Mouse (Mus musculus) intestine, embryonic 14.5 days (tissue): ENCODE results near the gene Klhdc10. TPM values are rescaled to one million over a fixed set of nuclear protein-coding genes. Genes with fewer than 3 reads are reported as not detected.

Source experiments
- ATAC-seq: fragments of 200-750 bp; cut with Nextera tagmentation; replicated peaks from 2 replicates; pipeline ENCODE4 v1.8.0; 2017; ENCODE audit warnings: low read depth, moderate number of reproducible peaks, moderate TSS enrichment, moderate library complexity; ENCODE audit not compliant: low FRiP score, low TSS enrichment
- DNase-seq: peaks from one replicate; pipeline ENCODE4 v3.0.0-alpha.2; 2018; ENCODE audit warnings: low spot score
- H3K27ac ChIP-seq: fragments of 300-500 bp; sonication (generic); 2 replicates; pipeline ENCODE4 v1.5.1; 2014; ENCODE audit warnings: low read depth, mild to moderate bottlenecking, control low read depth
- H3K27me3 ChIP-seq: fragments of 300-500 bp; sonication (generic); replicated peaks from 2 replicates; pipeline ENCODE4 v1.6.1; 2014; ENCODE audit warnings: low read length, control low read depth; ENCODE audit not compliant: control insufficient read depth, insufficient read depth
- H3K36me3 ChIP-seq: fragments of 300-500 bp; sonication (generic); 2 replicates; pipeline ENCODE4 v1.6.1; 2014; ENCODE audit warnings: low read length, control low read depth; ENCODE audit not compliant: control insufficient read depth, insufficient read depth
- H3K4me1 ChIP-seq: fragments of 300-500 bp; sonication (generic); replicated peaks from 2 replicates; pipeline ENCODE4 v1.6.1; 2014; ENCODE audit warnings: low read length, control low read depth, mixed read lengths; ENCODE audit not compliant: control insufficient read depth, insufficient read depth
- H3K4me2 ChIP-seq: fragments of 300-500 bp; sonication (generic); 2 replicates; pipeline ENCODE4 v1.6.1; 2014; ENCODE audit warnings: low read length
- H3K4me3 ChIP-seq: fragments of 300-500 bp; sonication (generic); 2 replicates; pipeline ENCODE4 v1.5.1; 2014; ENCODE audit warnings: low read depth, low read length, control low read depth, mixed read lengths
- H3K9ac ChIP-seq: fragments of 300-500 bp; sonication (generic); 2 replicates; pipeline ENCODE4 v1.6.1; 2014; ENCODE audit warnings: mild to moderate bottlenecking, low read length
- H3K9me3 ChIP-seq: fragments of 300-500 bp; sonication (generic); 2 replicates; pipeline ENCODE4 v1.6.1; 2016; ENCODE audit warnings: low read length, control low read depth; ENCODE audit not compliant: control insufficient read depth
- WGBS: fragments of 180-500 bp; shearing (Covaris S2); extraction: QIAGEN DNeasy Blood & Tissue Kit; methylation state at CpG from one replicate; pipeline ENCODE4 v1.1.7; 2014; 5-methylcytosine and 5-hydroxymethylcytosine counted together
- polyA plus RNA-seq: library from polyadenylated mRNA; unstranded; fragments of >200 nt; fragmentation: Nextera tagmentation; extraction: Ambion mirVana; gene quantifications from 2 replicates; pipeline ENCODE4 v1.2.1, GENCODE M21; 2014

Gene Klhdc10
- polyA plus RNA-seq, 1 experiment from 2014 or later, result 23.1 TPM

DNA sequence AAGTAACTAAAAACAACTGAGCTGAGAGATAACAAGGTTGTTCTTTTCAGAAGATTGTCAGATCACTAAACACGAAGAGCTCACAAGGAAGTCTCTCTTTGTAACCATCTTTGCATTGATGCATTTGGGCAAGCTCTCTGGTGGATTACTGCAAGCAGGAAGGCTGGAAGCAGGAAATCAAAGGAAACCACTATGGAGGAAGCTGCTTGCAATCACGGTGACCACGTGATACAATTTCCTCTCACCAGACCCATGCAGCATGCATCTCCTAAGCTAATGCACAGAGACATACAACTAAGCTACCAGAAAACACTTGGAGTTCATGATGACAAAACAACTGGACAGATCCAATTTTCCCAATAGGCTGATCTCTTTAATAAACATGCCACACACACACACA lies 97.4 kb downstream of the Klhdc10 start:
- Histone ChIP-seq H3K27ac (no peak overlapping the region), H3K36me3 (peaks cover 69% of the 10 kb centered on the region), H3K9ac (no peak overlapping the region), H3K4me1 (no peaks in the 10 kb centered on the region), H3K27me3 (no peaks in the 10 kb centered on the region), H3K4me3 (no peak overlapping the region), H3K4me2 (no peak overlapping the region), H3K9me3 (no peaks in the 10 kb centered on the region)
- no peak for DNase-seq
- WGBS, result 91% methylated on average over 3 of the region's 3 CpGs
- no peak for ATAC-seq

Other genes starting within 250 kb of the Klhdc10 start
- gene Ube2h, start 97.3 kb upstream of the Klhdc10 start, polyA plus RNA-seq, result 50.5 and 50.8 TPM in 2 replicates
- 50.4 and 58.4 TPM in 2 replicates for gene Zc3hc1, start 10.8 kb upstream of the Klhdc10 start, polyA plus RNA-seq
- 40.9 and 43.6 TPM in 2 replicates for gene Tmem209, start 107.9 kb downstream of the Klhdc10 start, polyA plus RNA-seq
- not detected in 2 replicates for gene Ssmem1, start 108.0 kb downstream of the Klhdc10 start, polyA plus RNA-seq
- gene Cpa2, start 139.7 kb downstream of the Klhdc10 start, polyA plus RNA-seq, result 1.8 and 206 TPM in 2 replicates
- 0.73 and 0.93 TPM in 2 replicates for gene Cpa4, start 166.5 kb downstream of the Klhdc10 start, polyA plus RNA-seq
- gene Cpa5, start 209.1 kb downstream of the Klhdc10 start, polyA plus RNA-seq, result 0.19 and 0.23 TPM in 2 replicates
- 2.6 and 167 TPM in 2 replicates for gene Cpa1, start 237.3 kb downstream of the Klhdc10 start, polyA plus RNA-seq